Mouse (Mus musculus): ENCODE data around the gene Gpr50.

Gene Gpr50

GRCm38 (mm10) chrX:71663374-71663773 lies at the start of gene Gpr50:
Gene Gpr50 (plus strand): TSS chrX:71663667.
- no peak for DNase-seq (ENCODE audit: low read depth, low spot score)

- no peak for DNase-seq (ENCODE audit: low read depth, low spot score)
These were observed 41.2 kb upstream of the Gpr50 start for GRCm38 (mm10) chrX:71622286-71622685.

- no peak for DNase-seq (ENCODE audit: low read depth, low spot score)
These were observed 39.6 kb upstream of the Gpr50 start for GRCm38 (mm10) chrX:71623843-71624242.

GRCm38 (mm10) chrX:71628306-71628705 lies 35.2 kb upstream of the Gpr50 start:
- peak; percentile 46 for DNase-seq (ENCODE audit: low read depth, low spot score)

DNA sequence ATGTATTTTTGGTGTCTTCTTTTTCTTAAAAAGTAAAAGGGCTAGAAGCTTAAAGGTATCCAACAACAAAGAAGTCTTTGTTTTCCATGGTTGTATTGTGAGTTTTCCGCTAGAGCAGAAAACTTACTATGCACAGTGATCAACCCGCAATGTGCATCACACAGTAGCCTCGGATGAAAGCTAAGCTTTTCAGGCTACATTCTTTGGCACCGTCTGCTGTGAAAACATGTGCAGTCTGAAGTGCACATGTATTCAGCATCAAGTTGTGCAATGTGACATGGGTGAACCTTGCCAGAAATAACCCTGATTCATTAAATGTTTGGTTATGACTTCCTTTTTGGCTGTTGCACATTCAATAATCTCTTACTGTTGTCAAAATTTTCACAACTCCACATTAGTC lies 32.8 kb upstream of the Gpr50 start:
- DNase-seq (ENCODE audit: low read depth, low spot score), result no peak

- DNase-seq (ENCODE audit: low read depth, low spot score), result no peak
These were observed 32.3 kb upstream of the Gpr50 start for GRCm38 (mm10) chrX:71631130-71631529.

- peak; percentile 36 for DNase-seq (ENCODE audit: low read depth, low spot score)
These were observed 15.5 kb upstream of the Gpr50 start for GRCm38 (mm10) chrX:71647958-71648357.

GRCm38 (mm10) chrX:71648434-71648833 lies 15.0 kb upstream of the Gpr50 start:
- no peak for DNase-seq (ENCODE audit: low read depth, low spot score)

DNA sequence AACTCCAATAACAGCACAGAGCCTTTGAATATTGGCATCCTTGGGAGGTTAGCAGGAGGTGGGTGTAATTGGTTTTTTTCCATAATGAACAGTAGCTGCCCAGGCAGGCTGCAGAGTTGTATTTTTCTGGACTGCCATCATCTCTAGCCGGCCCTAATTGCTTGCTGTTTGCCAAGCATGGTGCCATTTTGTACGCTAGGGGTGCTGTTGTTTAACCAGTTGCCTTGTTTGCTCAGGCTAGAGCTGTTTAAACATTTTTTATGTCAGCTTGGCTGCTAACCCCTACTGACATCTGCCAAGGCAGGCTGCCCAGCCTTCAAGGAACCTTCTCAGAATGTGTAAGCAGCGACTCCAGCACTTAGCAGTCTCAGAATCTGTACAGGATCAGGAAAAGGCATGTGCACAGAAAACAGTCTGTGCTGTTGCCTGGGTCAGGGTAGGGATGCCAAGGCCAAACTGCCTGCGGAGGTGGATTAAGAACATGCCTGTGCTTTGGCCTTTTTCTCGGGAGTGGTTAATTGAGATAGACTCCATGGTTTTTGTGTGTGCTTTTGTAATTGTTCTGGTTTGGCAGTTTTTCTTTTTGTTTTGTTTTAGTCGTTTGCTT lies 14.5 kb upstream of the Gpr50 start:
- peak; percentile 19 for DNase-seq (ENCODE audit: low read depth, low spot score)

DNA sequence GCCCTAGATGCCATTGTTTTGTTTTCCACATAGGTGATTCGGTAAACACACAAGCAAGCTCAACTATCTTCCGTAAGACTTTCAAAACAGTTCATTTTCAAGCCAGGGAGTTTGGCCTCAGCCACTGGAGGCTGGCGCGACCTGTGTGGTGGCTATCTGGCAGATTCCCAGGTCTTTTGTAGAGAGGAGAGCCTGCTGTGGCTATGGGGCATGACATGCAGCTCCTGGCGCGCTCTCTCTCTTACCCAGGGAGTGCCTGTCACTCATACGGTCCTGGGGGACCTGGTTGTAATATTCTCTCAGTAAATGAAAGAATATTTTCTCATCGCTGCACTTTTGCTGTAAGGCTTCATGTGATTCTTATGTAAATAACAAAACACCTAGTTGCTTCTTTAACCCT lies 13.5 kb upstream of the Gpr50 start:
- no peak for DNase-seq (ENCODE audit: low read depth, low spot score)

DNA sequence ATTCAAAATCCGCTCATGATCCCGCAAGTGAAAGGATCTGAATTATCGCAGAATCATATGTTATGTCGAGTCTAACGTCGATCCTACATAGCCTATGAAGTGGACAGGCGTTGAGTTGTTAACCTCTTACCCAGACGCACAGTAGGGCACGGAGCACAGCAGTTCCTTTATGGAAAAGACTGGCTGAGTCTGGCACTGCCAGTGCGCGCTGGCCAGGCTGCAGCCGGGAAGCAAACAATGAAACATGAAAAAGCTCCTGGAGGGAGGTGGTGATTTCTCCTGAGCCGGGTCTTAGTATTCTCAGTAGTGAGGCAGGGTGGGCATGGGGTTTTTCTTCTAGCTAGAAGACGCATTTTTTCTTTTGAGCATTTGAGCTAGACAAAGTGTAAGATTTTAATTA lies 1.7 kb upstream of the Gpr50 start:
- DNase-seq (ENCODE audit: low read depth, low spot score), result no peak

DNA sequence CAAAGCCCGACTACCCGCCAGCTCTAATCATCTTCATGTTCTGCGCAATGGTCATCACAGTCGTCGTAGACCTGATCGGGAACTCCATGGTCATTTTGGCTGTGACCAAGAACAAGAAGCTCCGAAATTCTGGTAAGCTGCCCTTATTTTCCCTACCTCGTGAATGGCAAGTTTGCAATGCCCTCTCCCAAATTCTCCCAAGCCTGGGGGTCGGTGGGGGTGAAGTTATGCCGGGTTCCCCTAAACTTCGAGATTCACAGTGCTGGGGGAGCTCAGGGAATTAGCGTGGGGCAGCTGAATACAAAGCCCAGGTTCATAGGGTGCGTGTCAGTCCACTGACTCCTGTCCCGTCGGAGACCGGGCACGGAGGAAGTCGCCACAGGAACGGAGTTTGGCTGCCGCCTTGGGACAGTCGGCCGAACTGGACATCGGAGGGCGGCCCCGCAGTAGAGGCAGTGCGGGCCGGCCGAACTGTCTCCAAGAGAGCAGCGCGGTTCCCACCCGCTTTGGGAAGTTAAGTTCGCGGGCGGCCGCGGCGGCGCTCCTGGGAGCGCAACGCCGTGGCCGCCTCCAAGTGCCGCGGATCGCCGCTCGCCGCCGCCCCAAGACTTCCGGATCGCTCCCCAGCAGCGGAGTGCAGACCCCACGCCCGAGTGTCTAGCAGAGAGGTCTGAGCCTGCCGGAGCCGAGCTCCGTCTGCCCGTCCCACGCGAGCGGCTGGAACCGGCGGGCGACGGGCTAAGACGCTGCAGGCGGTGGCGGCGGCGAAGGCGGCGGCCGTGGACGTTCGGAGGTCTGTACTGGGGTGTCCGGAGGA lies 612 bp downstream of the Gpr50 start:
- no peak for DNase-seq (ENCODE audit: low read depth, low spot score)

GRCm38 (mm10) chrX:71664688-71665026 lies 1.2 kb downstream of the Gpr50 start:
- DNase-seq (ENCODE audit: low read depth, low spot score), result no peak

GRCm38 (mm10) chrX:71670254-71670653 lies 6.8 kb downstream of the Gpr50 start:
- DNase-seq (ENCODE audit: low read depth, low spot score), result no peak

- DNase-seq (ENCODE audit: low read depth, low spot score), result no peak
These were observed 37.5 kb downstream of the Gpr50 start for GRCm38 (mm10) chrX:71700817-71701469.
